ENCODE assay signal across 16 mouse cellular contexts in the genomic region with DNA sequence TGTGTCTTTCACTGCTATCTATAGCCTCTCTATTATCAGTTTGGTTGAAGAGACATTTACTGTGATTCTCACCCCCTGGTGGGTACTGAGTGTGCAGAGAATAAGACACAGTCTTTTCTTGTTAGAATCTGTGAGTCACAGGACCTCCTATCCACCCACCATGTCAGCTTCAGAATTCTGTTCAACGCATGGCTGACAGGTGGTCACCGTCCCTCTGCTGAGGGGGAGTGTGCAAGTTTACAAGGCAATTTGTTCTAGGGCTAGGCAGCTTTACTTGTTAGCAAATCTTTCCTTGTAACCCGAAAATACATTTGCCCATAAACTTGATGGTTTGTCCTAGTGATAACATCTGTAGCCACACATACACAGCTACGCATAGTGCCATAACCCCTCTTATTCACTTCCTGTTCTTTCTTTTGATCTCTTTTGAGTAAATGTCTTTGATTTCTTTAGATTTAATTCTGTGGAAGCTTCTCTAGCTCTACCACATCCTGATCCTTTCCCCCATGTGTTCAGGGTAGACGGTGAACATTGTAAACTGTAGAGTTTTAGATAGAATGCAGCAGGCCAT.
DNase-seq lines count a peak whose midpoint lies in the region; ATAC-seq lines count a peak whose summit lies in the region.
"Had no signal": no experiment of that assay in that cellular context is flagged by ENCODE, and none has a peak within 500 bp of the region (broad histone marks: within the 10 kb centered on the region; RNA-seq: fewer than 3 reads in every experiment).

No protein-coding gene starts in this region.

- 81% methylated on average over 5 of the region's 5 CpGs for WGBS in forebrain, embryonic 16.5 days
- WGBS in heart, embryonic 11.5 days (ENCODE audit: insufficient replicate concordance) = 74% methylated on average over 5 of the region's 5 CpGs

- no peaks in the 10 kb centered on the region for H3K4me1 ChIP-seq in forebrain, embryonic 16.5 days (replicated peaks; ENCODE audit: control insufficient read depth, insufficient read depth, low read length)
- H3K4me1 ChIP-seq in heart, embryonic 11.5 days (ENCODE audit: control insufficient read depth, insufficient read depth, low read length) = no peaks in the 10 kb centered on the region
- H3K4me1 ChIP-seq: lung, embryonic 15.5 days; midbrain, embryonic 13.5 days; neural tube, embryonic 15.5 days had no signal

- H3K36me3 ChIP-seq in forebrain, embryonic 16.5 days (ENCODE audit: control insufficient read depth, insufficient read depth) = no peaks in the 10 kb centered on the region
- H3K36me3 ChIP-seq in heart, embryonic 11.5 days (ENCODE audit: control insufficient read depth, insufficient read depth, low read length) = no peaks in the 10 kb centered on the region
- H3K36me3 ChIP-seq: limb, embryonic 13.5 days; lung, embryonic 15.5 days; midbrain, embryonic 13.5 days had no signal

- ATAC-seq in forebrain, embryonic 16.5 days = no peak
- ATAC-seq in heart, embryonic 11.5 days (replicated peaks; ENCODE audit: insufficient number of reproducible peaks, low FRiP score, low TSS enrichment) = no peak
- ATAC-seq: midbrain, embryonic 13.5 days had no signal

- H3K4me3 ChIP-seq in forebrain, embryonic 16.5 days (replicated peaks; ENCODE audit: low read length) = no peak overlapping the region
- no peak overlapping the region for H3K4me3 ChIP-seq in heart, embryonic 11.5 days (ENCODE audit: low read depth, low read length)
- H3K4me3 ChIP-seq: limb, embryonic 13.5 days; lung, embryonic 15.5 days; midbrain, embryonic 13.5 days; neural tube, embryonic 15.5 days had no signal

- H3K9me3 ChIP-seq in forebrain, embryonic 16.5 days (ENCODE audit: control insufficient read depth, low read length) = no peaks in the 10 kb centered on the region
- H3K9me3 ChIP-seq in heart, embryonic 11.5 days (replicated peaks; ENCODE audit: control insufficient read depth, low read length) = no peaks in the 10 kb centered on the region
- H3K9me3 ChIP-seq: limb, embryonic 13.5 days; lung, embryonic 15.5 days; midbrain, embryonic 13.5 days had no signal

- no peak overlapping the region for H3K4me2 ChIP-seq in forebrain, embryonic 16.5 days (ENCODE audit: low read length)
- H3K4me2 ChIP-seq in heart, embryonic 11.5 days = no peak overlapping the region
- H3K4me2 ChIP-seq: limb, embryonic 13.5 days; lung, embryonic 15.5 days; midbrain, embryonic 13.5 days; neural tube, embryonic 15.5 days had no signal

- no peaks in the 10 kb centered on the region for H3K27me3 ChIP-seq in forebrain, embryonic 16.5 days (replicated peaks; ENCODE audit: control insufficient read depth, insufficient read depth, low read length)
- no peaks in the 10 kb centered on the region for H3K27me3 ChIP-seq in heart, embryonic 11.5 days (ENCODE audit: control insufficient read depth, insufficient read depth, low read length)
- H3K27me3 ChIP-seq: limb, embryonic 13.5 days; lung, embryonic 15.5 days; midbrain, embryonic 13.5 days; neural tube, embryonic 15.5 days had no signal

- peak; percentile 48 for DNase-seq in layer of hippocampus, adult 11-12 months (ENCODE audit: low spot score)
- no peak for DNase-seq in layer of hippocampus, postnatal 10 days (ENCODE audit: low spot score in 2 of 2)
- DNase-seq in brain, adult 2 months (ENCODE audit: low read depth, low spot score) = peak; percentile 93
- peak; percentile 19 to 67 for DNase-seq in layer of hippocampus, postnatal 14 days (ENCODE audit: low spot score in 2 of 2)
- peak; percentile 38 to 56 for DNase-seq in right cerebral cortex, postnatal 10 days (ENCODE audit: low spot score in 2 of 2)
- DNase-seq in gastrocnemius, adult 18-20 months (ENCODE audit: low spot score) = no peak
- DNase-seq: adrenal gland, adult 8-10 months; cerebellum, adult 11 months; heart, postnatal 14 days; kidney, adult 2 months had no signal

- H3K27ac ChIP-seq in forebrain, embryonic 16.5 days (ENCODE audit: low read length) = no peak overlapping the region
- no peak overlapping the region for H3K27ac ChIP-seq in heart, embryonic 11.5 days (ENCODE audit: low read depth, low read length)
- H3K27ac ChIP-seq: limb, embryonic 13.5 days; lung, embryonic 15.5 days; midbrain, embryonic 13.5 days; neural tube, embryonic 15.5 days had no signal

- no peak overlapping the region for H3K9ac ChIP-seq in forebrain, embryonic 16.5 days (replicated peaks; ENCODE audit: low read depth, low read length)
- H3K9ac ChIP-seq in heart, embryonic 11.5 days (ENCODE audit: low read depth, low read length) = no peak overlapping the region
- H3K9ac ChIP-seq: limb, embryonic 13.5 days; lung, embryonic 15.5 days; midbrain, embryonic 13.5 days; neural tube, embryonic 15.5 days had no signal

Comparison
In these comparisons a context has a peak if more than half of its experiments do, and no peak if none do; other contexts are left out.
1. DNase-seq: peak in layer of hippocampus, adult 11-12 months (single experiment), brain, adult 2 months (single experiment), layer of hippocampus, postnatal 14 days (2 of 2) and right cerebral cortex, postnatal 10 days (2 of 2); none in layer of hippocampus, postnatal 10 days (0 of 2) and gastrocnemius, adult 18-20 months (single experiment).